Mouse (Mus musculus): Measurements from ENCODE around the gene Marcksl1.

Gene Marcksl1

GRCm38 (mm10) chr4:129513086-129513767 is at the start of gene Marcksl1:
TSS of gene Marcksl1 (plus strand) at chr4:129513581.
- DNase-seq: peak; percentile 96

GRCm38 (mm10) chr4:129464286-129464815 is 49.0 kb upstream of the Marcksl1 start:
- DNase-seq: no peak

GRCm38 (mm10) chr4:129476047-129476446 is 37.3 kb upstream of the Marcksl1 start:
- no peak for DNase-seq

GRCm38 (mm10) chr4:129479863-129480262 is 33.5 kb upstream of the Marcksl1 start:
- no peak for DNase-seq

GRCm38 (mm10) chr4:129481090-129481489 is 32.3 kb upstream of the Marcksl1 start:
- DNase-seq: no peak

GRCm38 (mm10) chr4:129490972-129491880 is 22.2 kb upstream of the Marcksl1 start, which contains the start of the genes Tssk3 and Fam229a:
TSS of gene Tssk3 (minus strand) at chr4:129491022.
TSS of gene Fam229a (plus strand) at chr4:129491190.
- DNase-seq: peak; percentile 50

- DNase-seq: no peak
Measured at GRCm38 (mm10) chr4:129494681-129495080, 18.7 kb upstream of the Marcksl1 start.

- peak; percentile 18 for DNase-seq
Measured at GRCm38 (mm10) chr4:129495672-129496562, 17.5 kb upstream of the Marcksl1 start.

GRCm38 (mm10) chr4:129496631-129497030 is 16.8 kb upstream of the Marcksl1 start:
- DNase-seq: peak; percentile 35

GRCm38 (mm10) chr4:129498941-129499340 is 14.4 kb upstream of the Marcksl1 start:
- no peak for DNase-seq

- DNase-seq: no peak
Measured at GRCm38 (mm10) chr4:129500017-129500416, 13.4 kb upstream of the Marcksl1 start.

- DNase-seq: peak; percentile 84
Measured at GRCm38 (mm10) chr4:129500607-129501566, 12.5 kb upstream of the Marcksl1 start.

GRCm38 (mm10) chr4:129502327-129502888 is 11.0 kb upstream of the Marcksl1 start:
- no peak for DNase-seq

- DNase-seq: no peak
Measured at GRCm38 (mm10) chr4:129502901-129503444, 10.4 kb upstream of the Marcksl1 start.

GRCm38 (mm10) chr4:129505511-129505910 is 7.9 kb upstream of the Marcksl1 start:
- no peak for DNase-seq

GRCm38 (mm10) chr4:129507434-129508236 is 5.7 kb upstream of the Marcksl1 start:
- no peak for DNase-seq

GRCm38 (mm10) chr4:129508237-129508515 is 5.2 kb upstream of the Marcksl1 start:
- no peak for DNase-seq

GRCm38 (mm10) chr4:129508834-129509600 is 4.4 kb upstream of the Marcksl1 start:
- DNase-seq: no peak

- no peak for DNase-seq
Measured at GRCm38 (mm10) chr4:129509650-129510049, 3.7 kb upstream of the Marcksl1 start.

Data from thymus, postnatal 14 days (tissue).